Mouse (Mus musculus) T-helper 1 cell (primary cell): Measurements from ENCODE around the gene Minos1.

Experiments
- in situ Hi-C: fragments of 300-600 bp; cut with MboI, MseI; formaldehyde crosslinking; loops from one replicate; pipeline ENCODE4 v1.15.1; 2025; ENCODE audit warnings: high pct_unique_total_duplicates

Gene Minos1

DNA sequence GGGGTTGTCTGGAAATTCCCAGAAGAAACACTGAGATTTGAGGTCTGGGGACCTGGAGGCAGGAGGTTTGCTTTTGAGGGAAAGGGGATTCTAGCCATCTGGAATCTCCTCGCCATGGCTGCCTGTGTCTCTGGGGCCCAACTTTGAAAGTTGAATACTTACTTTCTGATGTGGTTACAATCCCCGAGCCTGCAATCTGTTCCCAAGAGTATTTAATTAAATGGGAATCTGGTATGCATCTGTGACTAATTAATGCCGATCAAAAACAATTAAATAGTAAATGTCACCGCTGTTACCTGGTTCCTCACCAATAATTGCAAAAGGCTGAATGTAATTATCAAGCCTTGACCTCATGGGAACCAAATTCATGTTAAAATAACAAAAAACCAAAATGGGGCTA lies 13.7 kb upstream of the Minos1 start:
- in situ Hi-C loops = no loop called here

GRCm38 (mm10) chr4:139142985-139143384 lies 12.1 kb upstream of the Minos1 start:
- in situ Hi-C loops = no loop called here

DNA sequence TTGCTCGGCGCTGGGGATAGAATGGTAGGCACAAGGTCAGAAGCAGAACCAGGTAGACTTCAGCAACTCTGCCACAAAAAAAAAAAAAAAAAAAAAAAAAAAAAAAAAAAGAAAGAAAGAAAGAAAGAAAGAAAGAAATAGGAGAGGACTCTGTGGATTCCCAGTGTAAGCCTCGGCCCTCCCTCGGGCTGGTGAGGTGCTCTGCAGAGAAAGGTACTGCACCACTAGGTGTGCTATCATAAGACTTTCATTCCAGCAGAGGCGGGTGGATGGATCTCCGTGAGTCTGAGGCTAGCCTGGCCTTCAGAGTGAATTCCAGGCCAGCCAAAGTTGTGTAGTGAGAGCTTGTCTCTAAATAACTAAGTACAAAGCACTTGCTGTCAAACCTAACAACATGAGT lies 10.9 kb upstream of the Minos1 start:
- in situ Hi-C loops = no loop called here

- in situ Hi-C loops = no loop called here
Observed at GRCm38 (mm10) chr4:139140267-139140666, 9.4 kb upstream of the Minos1 start.

GRCm38 (mm10) chr4:139136011-139136410 lies 5.1 kb upstream of the Minos1 start:
- in situ Hi-C loops = no loop called here

DNA sequence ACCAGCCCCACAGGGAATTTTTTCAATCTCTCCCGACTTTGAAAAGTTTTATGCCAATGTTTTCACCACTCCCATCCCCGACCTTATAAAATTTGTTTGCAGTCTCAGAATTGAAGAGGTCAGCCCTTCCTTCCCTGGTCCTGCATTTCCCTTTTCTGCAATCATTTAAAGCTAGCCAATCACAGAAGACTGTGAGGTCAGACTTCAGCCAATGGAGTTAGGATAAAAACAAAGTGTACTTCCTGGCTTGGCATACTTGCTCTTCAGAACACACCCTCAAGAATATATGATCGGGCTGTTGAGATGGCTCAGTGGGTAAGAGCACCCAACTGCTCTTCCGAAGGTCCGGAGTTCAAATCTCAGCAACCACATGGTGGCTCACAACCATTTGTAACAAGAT lies 2.2 kb upstream of the Minos1 start:
- in situ Hi-C loops = no loop called here

- in situ Hi-C loops = no loop called here
Observed at GRCm38 (mm10) chr4:139131858-139132672, 1.2 kb upstream of the Minos1 start.

DNA sequence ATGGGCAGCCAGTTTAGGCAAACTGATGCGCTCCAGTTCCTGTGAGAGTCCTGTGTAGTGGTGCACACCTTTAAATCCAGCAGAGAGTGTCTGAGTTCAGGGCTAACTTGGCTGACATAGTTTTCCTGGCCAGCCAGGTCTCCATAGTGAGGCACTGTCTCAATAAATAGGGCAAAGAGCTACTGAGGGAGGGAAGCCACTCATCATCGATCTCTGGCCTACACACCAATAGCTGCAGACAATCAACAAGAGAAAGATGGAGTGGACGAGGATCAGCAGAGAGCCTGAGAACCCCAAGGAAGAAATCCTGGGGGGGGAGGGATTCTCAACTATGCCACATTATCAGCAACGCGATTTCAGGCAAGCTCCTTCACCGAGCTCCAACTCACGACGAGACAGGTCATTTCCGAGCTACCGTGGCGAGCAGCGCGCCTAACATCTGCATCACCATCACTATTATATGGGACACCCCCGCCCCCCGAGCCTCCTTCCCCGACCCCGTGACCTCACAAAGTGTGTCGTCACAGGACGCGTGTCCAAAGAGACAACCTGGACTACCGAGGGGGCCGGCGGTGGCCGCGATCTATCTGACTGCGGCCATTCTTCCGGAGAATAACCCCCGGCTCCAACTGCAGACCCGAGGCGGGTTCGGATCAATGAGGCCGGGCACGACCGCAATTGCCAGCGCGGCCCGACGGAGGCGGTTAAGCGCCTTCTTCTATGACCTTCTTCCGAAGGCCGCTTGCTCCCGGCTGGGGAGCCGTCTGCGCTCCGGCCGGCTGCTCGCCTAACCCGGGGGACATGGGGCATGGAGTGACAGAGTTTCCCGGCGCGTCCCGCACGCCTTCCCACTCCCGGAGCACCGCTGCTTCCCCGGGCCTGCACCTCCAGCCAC lies 860 bp downstream of the Minos1 start:
- in situ Hi-C loops = no loop called here

- in situ Hi-C loops = no loop called here
Observed at GRCm38 (mm10) chr4:139126475-139126874, 4.4 kb downstream of the Minos1 start.

DNA sequence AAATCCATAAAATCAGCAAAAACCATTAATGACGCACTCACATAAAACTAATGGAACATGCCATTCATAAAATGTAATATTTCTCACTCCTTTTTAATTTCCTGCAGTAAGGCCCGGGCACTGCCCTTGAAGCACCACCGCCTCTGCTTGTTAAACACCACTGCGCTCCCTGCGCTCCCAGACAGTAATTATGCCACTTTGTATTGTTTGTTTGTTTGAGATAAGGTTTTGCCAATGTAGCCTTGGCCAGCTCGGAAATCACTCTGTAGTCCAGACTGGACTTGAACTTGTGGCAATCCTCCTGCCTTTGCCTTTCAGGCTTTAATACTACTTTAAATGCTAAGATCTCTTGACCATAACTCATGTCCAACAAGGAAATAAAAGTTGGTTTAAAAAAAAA lies 6.0 kb downstream of the Minos1 start:
- in situ Hi-C loops = no loop called here

GRCm38 (mm10) chr4:139122557-139122956 lies 8.4 kb downstream of the Minos1 start:
- in situ Hi-C loops = no loop called here

- in situ Hi-C loops = no loop called here
Observed at GRCm38 (mm10) chr4:139120998-139121397, 9.9 kb downstream of the Minos1 start.

GRCm38 (mm10) chr4:139120281-139120814 lies 10.6 kb downstream of the Minos1 start:
- in situ Hi-C loops = no loop called here

GRCm38 (mm10) chr4:139116356-139117063 lies 14.4 kb downstream of the Minos1 start:
- in situ Hi-C loops = no loop called here

- in situ Hi-C loops = no loop called here
Observed at GRCm38 (mm10) chr4:139115721-139116120, 15.2 kb downstream of the Minos1 start.

GRCm38 (mm10) chr4:139112482-139112881 lies 18.4 kb downstream of the Minos1 start:
- in situ Hi-C loops = no loop called here

- in situ Hi-C loops = no loop called here
Observed at GRCm38 (mm10) chr4:139111421-139111820, 19.5 kb downstream of the Minos1 start.

DNA sequence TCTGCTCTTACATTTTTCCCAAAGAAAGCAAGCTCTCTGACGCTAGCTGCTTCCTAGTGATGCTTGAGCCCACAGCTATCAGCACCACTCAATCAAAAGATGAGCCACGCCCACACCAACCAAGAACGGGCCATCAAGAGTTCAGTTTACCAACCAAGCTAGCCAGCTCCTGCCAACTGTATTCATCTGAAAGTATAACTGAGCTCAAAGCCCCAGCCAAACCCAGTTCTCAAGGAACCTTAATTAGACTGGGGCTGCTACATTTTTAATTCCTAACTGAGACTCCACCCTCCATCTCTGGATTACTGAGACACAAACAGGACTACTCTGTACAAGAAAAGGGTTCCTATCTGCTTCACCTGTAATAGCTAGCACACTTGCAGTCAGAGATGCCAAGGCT lies 20.1 kb downstream of the Minos1 start:
- in situ Hi-C loops = no loop called here

- in situ Hi-C loops = no loop called here
Observed at GRCm38 (mm10) chr4:139105453-139105852, 25.5 kb downstream of the Minos1 start.

GRCm38 (mm10) chr4:139101546-139101945 lies 29.4 kb downstream of the Minos1 start:
- in situ Hi-C loops = no loop called here

DNA sequence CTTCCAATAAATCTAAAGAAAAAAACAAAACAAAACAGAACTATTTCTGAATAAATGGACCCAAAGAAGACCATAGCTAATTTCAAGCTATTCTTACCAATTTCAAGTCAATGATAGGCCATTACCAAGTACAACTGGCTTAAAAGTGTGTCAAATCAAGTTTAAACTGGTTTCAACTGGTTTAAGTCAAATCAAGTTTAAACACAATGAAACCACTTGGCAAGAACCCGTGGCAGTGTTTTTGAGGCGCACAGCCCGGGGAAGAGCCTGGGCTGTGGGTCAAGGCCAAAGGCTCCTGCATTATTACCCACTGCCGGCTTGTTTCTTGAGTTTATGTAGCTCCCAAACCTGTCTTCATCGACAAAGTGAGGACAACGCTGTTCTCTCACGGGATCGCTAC lies 30.6 kb downstream of the Minos1 start:
- in situ Hi-C loops = no loop called here

DNA sequence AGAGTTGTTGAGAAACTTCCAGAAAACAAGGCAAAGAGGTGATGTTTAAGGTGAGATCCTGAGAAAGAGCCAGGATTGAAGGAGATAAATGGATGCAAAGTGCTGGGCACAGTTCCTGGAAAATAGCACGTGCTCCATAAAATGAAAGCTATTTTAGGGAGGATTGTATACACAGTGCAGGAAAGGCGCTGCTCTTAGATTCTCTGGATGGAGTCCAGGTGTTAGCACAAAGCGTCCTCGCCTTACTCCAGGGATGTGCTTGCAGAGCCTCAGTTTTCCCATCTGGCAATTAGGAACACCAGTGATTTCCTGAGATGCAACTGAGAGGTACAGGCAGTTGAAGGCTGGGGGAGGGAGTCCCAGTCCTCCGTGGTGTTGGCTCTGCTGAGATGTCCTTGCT lies 34.7 kb downstream of the Minos1 start:
- in situ Hi-C loops = no loop called here
